ENCODE assay signal across 20 mouse cellular contexts in the genomic region with DNA sequence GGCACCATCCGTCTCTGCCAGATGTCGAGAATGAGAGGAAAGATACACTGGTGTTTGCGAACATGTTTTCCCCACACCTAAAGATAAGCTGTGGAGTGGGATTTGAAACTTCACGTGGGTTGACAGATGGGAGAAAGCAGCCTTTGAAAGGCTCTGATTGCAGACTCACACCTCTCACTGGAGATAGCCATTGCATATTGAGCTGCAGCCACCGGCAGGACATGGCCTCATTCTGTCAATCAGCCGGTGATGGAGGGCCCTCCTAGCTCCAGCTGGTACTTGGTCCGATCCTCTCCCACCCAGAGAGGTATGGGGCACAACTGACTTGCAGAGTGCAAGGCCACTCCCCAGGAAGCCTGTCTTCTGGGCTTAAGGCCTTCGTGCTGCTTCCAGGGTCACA.
DNase-seq lines count a peak whose midpoint lies in the region; ATAC-seq lines count a peak whose summit lies in the region.
"Had no signal": no experiment of that assay in that cellular context is flagged by ENCODE, and none has a peak within 500 bp of the region (broad histone marks: within the 10 kb centered on the region; RNA-seq: fewer than 3 reads in every experiment).

No protein-coding gene starts in this region.

- no peaks in the 10 kb centered on the region for H3K27me3 ChIP-seq in neural tube, embryonic 13.5 days
- H3K27me3 ChIP-seq in neural tube, embryonic 15.5 days (replicated peaks): no peaks in the 10 kb centered on the region
- H3K27me3 ChIP-seq: lung, embryonic 15.5 days; neural tube, embryonic 12.5 days had no signal

- DNase-seq in cerebellum, postnatal 36 days: no peak
- no peak for DNase-seq in frontal cortex, postnatal 10 days (ENCODE audit: low spot score in 2 of 2)
- peak; percentile 30 for DNase-seq in retina, postnatal 7 days (ENCODE audit: low read depth, low spot score)
- no peak for DNase-seq in adrenal gland, adult 8-10 months
- DNase-seq: adrenal gland, postnatal 10 days; gastrocnemius, postnatal 36 days; heart, postnatal 10 days; kidney, adult 2 months; kidney, postnatal 10 days; layer of hippocampus, postnatal 36 days; lung, postnatal 4 days; right cerebral cortex, postnatal 25 days had no signal

- H3K36me3 ChIP-seq in neural tube, embryonic 13.5 days: no peaks in the 10 kb centered on the region
- H3K36me3 ChIP-seq in neural tube, embryonic 15.5 days: no peaks in the 10 kb centered on the region
- H3K36me3 ChIP-seq: lung, embryonic 15.5 days; neural tube, embryonic 12.5 days had no signal

- no peak overlapping the region for H3K4me3 ChIP-seq in neural tube, embryonic 13.5 days
- no peak overlapping the region for H3K4me3 ChIP-seq in neural tube, embryonic 15.5 days (replicated peaks)
- H3K4me3 ChIP-seq: lung, embryonic 15.5 days; neural tube, embryonic 12.5 days had no signal

- 0 out of 2 replicates have a peak overlapping the region, but pooled peaks have one; percentile 12 for H3K9ac ChIP-seq in neural tube, embryonic 13.5 days
- no peak overlapping the region for H3K9ac ChIP-seq in neural tube, embryonic 15.5 days (replicated peaks)
- H3K9ac ChIP-seq: liver, embryonic 14.5 days; lung, embryonic 15.5 days; neural tube, embryonic 12.5 days had no signal

- no peaks in the 10 kb centered on the region for H3K9me3 ChIP-seq in neural tube, embryonic 13.5 days
- H3K9me3 ChIP-seq in neural tube, embryonic 15.5 days (replicated peaks): no peaks in the 10 kb centered on the region
- H3K9me3 ChIP-seq: lung, embryonic 15.5 days; neural tube, embryonic 12.5 days had no signal

- peak; percentile 47; the same call in 1 of the 2 replicates for ATAC-seq in cerebellum, adult (ENCODE audit: insufficient number of reproducible peaks, low FRiP score, low TSS enrichment)
- ATAC-seq in frontal cortex, adult (ENCODE audit: low TSS enrichment): peak; percentile 18; the same call in 1 of the 2 replicates
- ATAC-seq in neural tube, embryonic 13.5 days (ENCODE audit: low read depth): no peak
- ATAC-seq in neural tube, embryonic 15.5 days (ENCODE audit: low FRiP score): no peak
- ATAC-seq: inflammation-experienced regulatory T-cells, adult 6 months had no signal

- WGBS in neural tube, embryonic 13.5 days: 69% methylated on average over 8 of the region's 8 CpGs
- WGBS in neural tube, embryonic 15.5 days: 69% methylated on average over 8 of the region's 8 CpGs

- H3K27ac ChIP-seq in neural tube, embryonic 13.5 days (replicated peaks): no peak overlapping the region; the same call in 1 of the 2 replicates
- no peak overlapping the region for H3K27ac ChIP-seq in neural tube, embryonic 15.5 days (replicated peaks)
- H3K27ac ChIP-seq: liver, embryonic 14.5 days; lung, embryonic 15.5 days; neural tube, embryonic 12.5 days had no signal

- peaks cover 8% of the 10 kb centered on the region; the same call in 1 of the 2 replicates for H3K4me1 ChIP-seq in neural tube, embryonic 13.5 days (replicated peaks)
- no peaks in the 10 kb centered on the region for H3K4me1 ChIP-seq in neural tube, embryonic 15.5 days
- H3K4me1 ChIP-seq: neural tube, embryonic 12.5 days had no signal

- H3K4me2 ChIP-seq in neural tube, embryonic 13.5 days: no peak overlapping the region
- H3K4me2 ChIP-seq in neural tube, embryonic 15.5 days: no peak overlapping the region
- H3K4me2 ChIP-seq: lung, embryonic 15.5 days; neural tube, embryonic 12.5 days had no signal

Comparison
In these comparisons a context has a peak if more than half of its experiments do, and no peak if none do; other contexts are left out.
1. ATAC-seq: peak in cerebellum, adult (single experiment) and frontal cortex, adult (single experiment); none in neural tube, embryonic 13.5 days (single experiment) and neural tube, embryonic 15.5 days (single experiment).